ENCODE assay signal across 10 mouse cellular contexts in genomic region chr13:99397228-99397627, GRCm38 (mm10). TPM values are rescaled to one million over a fixed set of nuclear protein-coding genes. Genes with fewer than 3 reads are reported as not detected.
DNase-seq lines count a peak whose midpoint lies in the region; ATAC-seq lines count a peak whose summit lies in the region.
"Had no signal": no experiment of that assay in that cellular context is flagged by ENCODE, and none has a peak within 500 bp of the region (broad histone marks: within the 10 kb centered on the region; RNA-seq: fewer than 3 reads in every experiment).

No protein-coding gene starts in this region.

- 18% methylated on average over 7 of the region's 7 CpGs for WGBS in forebrain, embryonic 13.5 days
- WGBS in midbrain, embryonic 10.5 days: 54% methylated on average over 7 of the region's 7 CpGs
- 81% methylated on average over 7 of the region's 7 CpGs for WGBS in heart, embryonic 10.5 days

- H3K36me3 ChIP-seq in forebrain, embryonic 13.5 days (ENCODE audit: poor library complexity, severe bottlenecking): no peaks in the 10 kb centered on the region
- peaks cover 14% of the 10 kb centered on the region for H3K36me3 ChIP-seq in midbrain, embryonic 10.5 days
- H3K36me3 ChIP-seq in heart, embryonic 10.5 days: peaks cover 15% of the 10 kb centered on the region

- ATAC-seq in forebrain, embryonic 13.5 days: peak; percentile 99
- no peak for ATAC-seq in granulocyte monocyte progenitor cell, adult 5-6 weeks (replicated peaks; ENCODE audit: poor library complexity, severe bottlenecking)
- no peak for ATAC-seq in inflammation-experienced regulatory T-cells, adult 6 months
- ATAC-seq: liver, postnatal 0 days had no signal

- DNase-seq in Muller cell, postnatal 12 days (ENCODE audit: inconsistent ontology term): peak; percentile 86
- peak; percentile 59 for DNase-seq in brain, embryonic 18.5 days (ENCODE audit: low read depth, low spot score)
- DNase-seq in midbrain, embryonic 10.5 days (ENCODE audit: low spot score): no peak
- DNase-seq in heart, embryonic 10.5 days (ENCODE audit: low spot score): no peak
- no peak for DNase-seq in liver
- DNase-seq: kidney, adult 9 months; liver, postnatal 0 days had no signal

- no peaks in the 10 kb centered on the region for H3K27me3 ChIP-seq in forebrain, embryonic 13.5 days
- no peaks in the 10 kb centered on the region for H3K27me3 ChIP-seq in midbrain, embryonic 10.5 days (ENCODE audit: low read depth, poor library complexity, severe bottlenecking)
- H3K27me3 ChIP-seq in heart, embryonic 10.5 days (ENCODE audit: insufficient read depth, poor library complexity, severe bottlenecking): no peaks in the 10 kb centered on the region

- peak overlapping the region; percentile 59 for H3K27ac ChIP-seq in forebrain, embryonic 13.5 days
- H3K27ac ChIP-seq in midbrain, embryonic 10.5 days (replicated peaks): peak overlapping the region; percentile 63
- H3K27ac ChIP-seq in heart, embryonic 10.5 days: no peak overlapping the region

- no peak overlapping the region for H3K4me2 ChIP-seq in forebrain, embryonic 13.5 days

- H3K9me3 ChIP-seq in forebrain, embryonic 13.5 days (replicated peaks): no peaks in the 10 kb centered on the region
- no peaks in the 10 kb centered on the region for H3K9me3 ChIP-seq in midbrain, embryonic 10.5 days (replicated peaks)
- no peaks in the 10 kb centered on the region for H3K9me3 ChIP-seq in heart, embryonic 10.5 days

- peaks cover 37% of the 10 kb centered on the region for H3K4me1 ChIP-seq in forebrain, embryonic 13.5 days
- peaks cover 61% of the 10 kb centered on the region for H3K4me1 ChIP-seq in midbrain, embryonic 10.5 days
- peaks cover 24% of the 10 kb centered on the region for H3K4me1 ChIP-seq in heart, embryonic 10.5 days

- H3K9ac ChIP-seq in forebrain, embryonic 13.5 days: 0 out of 2 replicates have a peak overlapping the region, but pooled peaks have one; percentile 3
- H3K9ac ChIP-seq: liver, postnatal 0 days had no signal

- no peak overlapping the region for H3K4me3 ChIP-seq in forebrain, embryonic 13.5 days
- H3K4me3 ChIP-seq in midbrain, embryonic 10.5 days: no peak overlapping the region
- H3K4me3 ChIP-seq in heart, embryonic 10.5 days: no peak overlapping the region

RNA-seq across cellular contexts. Expression of gene Mrps27, which starts 52.6 kb away (rescaled TPM):
- polyA plus RNA-seq in forebrain, embryonic 13.5 days (2015; fragmentation: Nextera tagmentation; extraction: Ambion mirVana): 44.9 and 49.2 TPM in 2 replicates
- polyA plus RNA-seq in midbrain, embryonic 10.5 days (2016; fragmentation: Nextera tagmentation; extraction: Ambion mirVana): 73.9 and 79.9 TPM in 2 replicates
- polyA plus RNA-seq in heart, embryonic 10.5 days (2016; fragmentation: Nextera tagmentation; extraction: Ambion mirVana): 93.6 and 96.0 TPM in 2 replicates
- total RNA-seq in granulocyte monocyte progenitor cell, adult 5-6 weeks (2014; fragmentation: Nextera tagmentation): 25.2 and 33.8 TPM in 2 replicates
- 22.0 and 25.1 TPM in 2 replicates for total RNA-seq in granulocyte monocyte progenitor cell, adult 5-6 weeks (2017)
- polyA plus RNA-seq in inflammation-experienced regulatory T-cells, adult 6 months (2017; shearing (Covaris generic)): 10 to 100 TPM; 18.6 to 40.0 (median 25.5) TPM

RNA-seq across cellular contexts. Expression of gene Ptcd2, which starts 52.7 kb away (rescaled TPM):
- 47.6 and 49.4 TPM in 2 replicates for polyA plus RNA-seq in forebrain, embryonic 13.5 days (2015; fragmentation: Nextera tagmentation; extraction: Ambion mirVana)
- polyA plus RNA-seq in midbrain, embryonic 10.5 days (2016; fragmentation: Nextera tagmentation; extraction: Ambion mirVana): 53.2 and 54.4 TPM in 2 replicates
- 57.9 and 60.2 TPM in 2 replicates for polyA plus RNA-seq in heart, embryonic 10.5 days (2016; fragmentation: Nextera tagmentation; extraction: Ambion mirVana)
- total RNA-seq in granulocyte monocyte progenitor cell, adult 5-6 weeks (2014; fragmentation: Nextera tagmentation): 49.8 and 58.1 TPM in 2 replicates
- total RNA-seq in granulocyte monocyte progenitor cell, adult 5-6 weeks (2017): 55.8 and 65.4 TPM in 2 replicates
- polyA plus RNA-seq in inflammation-experienced regulatory T-cells, adult 6 months (2017; shearing (Covaris generic)): 10 to 100 TPM; 52.3 to 62.0 (median 56.7) TPM

Comparison
In these comparisons a context has a peak if more than half of its experiments do, and no peak if none do; other contexts are left out.
1. DNase-seq: peak in Muller cell, postnatal 12 days (single experiment) and brain, embryonic 18.5 days (single experiment); none in midbrain, embryonic 10.5 days (single experiment), heart, embryonic 10.5 days (single experiment) and liver (single experiment).